Mouse (Mus musculus) thymus, postnatal 10 days (tissue): ENCODE results near the gene Mettl13.

Experiments used
- DNase-seq, 2 experiments: peaks; one replicate each; pipeline ENCODE4 v3.0.0; 2021; ENCODE audit warnings: low spot score in 2 of 2

The Mettl13 gene

GRCm38 (mm10) chr1:162532330-162532729 lies 16.0 kb downstream of the Mettl13 start:
- DNase-seq = no peak

- no peak for DNase-seq
These were observed 16.8 kb downstream of the Mettl13 start for GRCm38 (mm10) chr1:162531584-162531983.

GRCm38 (mm10) chr1:162530666-162531065 lies 17.7 kb downstream of the Mettl13 start:
- no peak for DNase-seq

GRCm38 (mm10) chr1:162529651-162530050 lies 18.7 kb downstream of the Mettl13 start:
- DNase-seq = no peak

GRCm38 (mm10) chr1:162515116-162515515 lies 33.2 kb downstream of the Mettl13 start:
- no peak for DNase-seq

GRCm38 (mm10) chr1:162510013-162510356 lies 38.4 kb downstream of the Mettl13 start:
- no peak for DNase-seq

- DNase-seq = no peak
These were observed 38.9 kb downstream of the Mettl13 start for GRCm38 (mm10) chr1:162509329-162510012.

GRCm38 (mm10) chr1:162508211-162509005 lies 39.9 kb downstream of the Mettl13 start:
- no peak for DNase-seq

- no peak for DNase-seq
These were observed 41.8 kb downstream of the Mettl13 start for GRCm38 (mm10) chr1:162506516-162506915.

- no peak for DNase-seq
These were observed 42.7 kb downstream of the Mettl13 start for GRCm38 (mm10) chr1:162505649-162506048.
